Mouse (Mus musculus) megakaryocyte, embryonic 14.5 days (primary cell): ENCODE data around the gene Commd8.

Source experiments
- FLI1 ChIP-seq: IDR thresholded peaks from 2 replicates; pipeline ENCODE4 v1.6.1; 2012; ENCODE audit warnings: low read length, inconsistent platforms, mixed read lengths
- GATA1 ChIP-seq: IDR thresholded peaks from 3 replicates; pipeline ENCODE4 v1.6.1; 2012; ENCODE audit warnings: mixed read lengths, low read length, inconsistent platforms, borderline replicate concordance

DNA sequence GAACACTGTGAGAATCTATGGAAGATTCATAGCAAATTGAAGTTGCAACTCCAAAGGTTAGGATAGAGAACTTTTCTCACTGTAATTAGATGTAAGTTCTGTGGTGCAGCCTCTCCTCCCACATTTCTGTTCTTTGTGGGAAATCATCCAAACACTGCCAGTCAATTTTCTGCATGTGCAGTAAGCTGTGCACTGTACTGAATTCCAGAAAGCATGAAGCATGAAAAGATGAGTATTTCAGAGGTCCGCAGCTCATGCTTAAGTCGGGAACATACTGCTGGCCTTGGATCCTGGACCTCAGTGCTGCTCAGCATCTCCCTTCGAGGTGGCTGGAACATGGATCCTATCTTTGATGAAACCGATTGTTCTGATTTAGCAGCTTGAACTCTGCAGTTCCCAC is 41.3 kb downstream of the Commd8 start:
- TF ChIP-seq GATA1 = no peak
- TF ChIP-seq FLI1 = no peak
